Mouse (Mus musculus) spleen, adult 2 months (tissue): ENCODE results near the gene Zfp760.

Experiments used
- CTCF ChIP-seq: fragments of 200-500 bp; IDR thresholded peaks from 2 replicates; pipeline ENCODE4 v1.5.1; 2011; ENCODE audit warnings: mild to moderate bottlenecking, inconsistent platforms; ENCODE audit not compliant: insufficient read depth, insufficient read length, insufficient replicate concordance; ENCODE audit errors: extremely low read depth
- POLR2A ChIP-seq: fragments of 200-500 bp; IDR thresholded peaks from 2 replicates; pipeline ENCODE4 v1.6.1; 2011; ENCODE audit warnings: low read depth, low read length, inconsistent platforms

GRCm38 (mm10) chr17:21733529-21734031, 26.0 kb downstream of the Zfp760 start:
- TF ChIP-seq POLR2A (no peak), CTCF (no peak)
